Mouse (Mus musculus): ENCODE data around the gene Slc28a1. TPM values are rescaled to one million over a fixed set of nuclear protein-coding genes. Genes with fewer than 3 reads are reported as not detected.

The Slc28a1 gene
- polyA plus RNA-seq, 1 experiment from 2014 or later: 0.06 TPM

Other genes starting within 250 kb of the Slc28a1 start
- gene Wdr73, start 213.5 kb upstream of the Slc28a1 start, polyA plus RNA-seq (2015; fragmentation: Nextera tagmentation; extraction: Ambion mirVana): 32.5 TPM in 2 replicates
- gene Nmb, start 209.7 kb upstream of the Slc28a1 start, polyA plus RNA-seq (2015; fragmentation: Nextera tagmentation; extraction: Ambion mirVana): 6.1 and 6.5 TPM in 2 replicates
- gene Sec11a, start 167.0 kb upstream of the Slc28a1 start, polyA plus RNA-seq (2015; fragmentation: Nextera tagmentation; extraction: Ambion mirVana): 251 and 256 TPM in 2 replicates
- 10.4 and 12.9 TPM in 2 replicates for gene Zfp592, start 121.1 kb upstream of the Slc28a1 start, polyA plus RNA-seq (2015; fragmentation: Nextera tagmentation; extraction: Ambion mirVana)
- gene Alpk3, start 57.2 kb upstream of the Slc28a1 start, polyA plus RNA-seq (2015; fragmentation: Nextera tagmentation; extraction: Ambion mirVana): 2.3 and 2.4 TPM in 2 replicates
- 3.9 and 4.8 TPM in 2 replicates for gene Pde8a, start 98.8 kb downstream of the Slc28a1 start, polyA plus RNA-seq (2015; fragmentation: Nextera tagmentation; extraction: Ambion mirVana)
- 1,270 and 1,322 TPM in 2 replicates for gene Rps17, start 230.5 kb downstream of the Slc28a1 start, polyA plus RNA-seq (2015; fragmentation: Nextera tagmentation; extraction: Ambion mirVana)